Mouse (Mus musculus): ENCODE measurements around the gene Gm2115. TPM values are rescaled to one million over a fixed set of nuclear protein-coding genes. Genes with fewer than 3 reads are reported as not detected.
A peak's percentile ranks its signal among the peaks of the same experiment; 100 is the strongest.

The Gm2115 gene
- polyA plus RNA-seq, 1 experiment from 2014 or later, result 0.37 TPM

- Histone ChIP-seq H3K4me1 (0 out of 2 replicates have a peak, but pooled peaks cover 5% of the 10 kb centered on the region), H3K9me3 (replicated peaks) (no peaks in the 10 kb centered on the region), H3K27me3 (no peaks in the 10 kb centered on the region), H3K36me3 (ENCODE audit: poor library complexity, severe bottlenecking) (no peaks in the 10 kb centered on the region), H3K27ac (no peak overlapping the region), H3K4me2 (no peak overlapping the region), H3K9ac (no peak overlapping the region), H3K4me3 (no peak overlapping the region)
- ATAC-seq, result no peak
- 84% methylated on average over 2 of the region's 2 CpGs for WGBS
These were observed 61.9 kb downstream of the Gm2115 start for GRCm38 (mm10) chr7:84590622-84591021.

- Histone ChIP-seq H3K9ac (no peak overlapping the region), H3K4me3 (no peak overlapping the region), H3K4me1 (0 out of 2 replicates have a peak, but pooled peaks cover 4% of the 10 kb centered on the region), H3K27me3 (no peaks in the 10 kb centered on the region), H3K9me3 (replicated peaks) (no peaks in the 10 kb centered on the region), H3K27ac (no peak overlapping the region), H3K4me2 (no peak overlapping the region), H3K36me3 (ENCODE audit: poor library complexity, severe bottlenecking) (no peaks in the 10 kb centered on the region)
- 92% methylated on average over 3 of the region's 3 CpGs for WGBS
- ATAC-seq, result no peak
These were observed 62.6 kb downstream of the Gm2115 start for GRCm38 (mm10) chr7:84591347-84591746.

- H3K36me3 ChIP-seq (ENCODE audit: poor library complexity, severe bottlenecking), result no peaks in the 10 kb centered on the region
- H3K27ac ChIP-seq, result no peak overlapping the region
- no peak overlapping the region for H3K9ac ChIP-seq
- H3K4me3 ChIP-seq, result no peak overlapping the region
- WGBS, result 48% methylated on average over 8 of the region's 8 CpGs
- H3K9me3 ChIP-seq (replicated peaks), result no peaks in the 10 kb centered on the region
- no peak overlapping the region for H3K4me2 ChIP-seq
- ATAC-seq, result peak; percentile 76
- H3K4me1 ChIP-seq, result no peaks in the 10 kb centered on the region
- no peaks in the 10 kb centered on the region for H3K27me3 ChIP-seq
These were observed 65.5 kb downstream of the Gm2115 start for GRCm38 (mm10) chr7:84594087-84594916.

GRCm38 (mm10) chr7:84594917-84595303 lies 66.2 kb downstream of the Gm2115 start:
- Histone ChIP-seq H3K4me1 (no peaks in the 10 kb centered on the region), H3K4me2 (no peak overlapping the region), H3K27me3 (no peaks in the 10 kb centered on the region), H3K27ac (no peak overlapping the region), H3K36me3 (ENCODE audit: poor library complexity, severe bottlenecking) (no peaks in the 10 kb centered on the region), H3K4me3 (no peak overlapping the region), H3K9me3 (replicated peaks) (no peaks in the 10 kb centered on the region), H3K9ac (no peak overlapping the region)
- ATAC-seq, result peak; percentile 47

DNA sequence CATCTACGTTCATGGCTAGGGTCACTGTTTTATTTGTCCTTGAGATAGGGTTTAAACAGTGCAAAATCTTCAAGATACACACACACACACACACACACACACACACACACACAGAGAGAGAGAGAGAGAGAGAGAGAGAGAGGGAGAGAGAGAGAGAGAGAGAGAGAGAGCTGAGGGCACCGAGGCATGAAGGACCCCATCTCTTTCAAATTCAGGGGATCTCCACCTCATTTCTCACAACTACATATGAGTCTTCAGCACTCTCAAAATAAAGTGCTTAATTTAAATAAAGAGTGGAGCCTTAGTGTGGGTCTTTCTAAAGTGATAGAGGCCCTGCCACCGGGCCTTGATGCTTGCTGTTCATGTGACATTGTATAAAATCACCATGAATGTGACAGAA lies 67.2 kb downstream of the Gm2115 start:
- H3K4me1 ChIP-seq, result no peaks in the 10 kb centered on the region
- no peak overlapping the region for H3K27ac ChIP-seq
- WGBS, result 82% methylated on average over 3 of the region's 3 CpGs
- ATAC-seq, result no peak
- H3K4me3 ChIP-seq, result no peak overlapping the region
- no peaks in the 10 kb centered on the region for H3K9me3 ChIP-seq (replicated peaks)
- H3K4me2 ChIP-seq, result no peak overlapping the region
- no peaks in the 10 kb centered on the region for H3K27me3 ChIP-seq
- no peak overlapping the region for H3K9ac ChIP-seq
- H3K36me3 ChIP-seq (ENCODE audit: poor library complexity, severe bottlenecking), result no peaks in the 10 kb centered on the region

DNA sequence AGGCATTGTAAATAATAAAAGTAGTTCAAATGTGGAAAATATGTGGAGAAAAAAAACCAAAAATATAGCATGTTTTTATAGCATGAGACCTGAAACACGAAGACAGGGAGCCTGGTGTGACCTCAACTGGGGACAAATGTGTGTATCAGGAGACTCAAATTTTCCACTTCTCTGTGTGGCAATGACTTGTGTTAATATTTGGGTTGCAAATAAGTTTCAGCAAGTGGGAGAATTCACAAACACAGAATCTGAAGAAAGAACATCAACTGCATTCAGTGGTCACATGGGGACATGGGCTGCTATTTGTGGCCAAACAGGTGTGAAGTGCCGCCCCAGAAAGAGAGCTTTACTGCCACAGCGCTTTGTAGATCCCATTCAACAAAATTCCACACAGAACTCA lies 67.9 kb downstream of the Gm2115 start:
- Histone ChIP-seq H3K36me3 (ENCODE audit: poor library complexity, severe bottlenecking) (no peaks in the 10 kb centered on the region), H3K27me3 (no peaks in the 10 kb centered on the region), H3K4me2 (no peak overlapping the region), H3K27ac (no peak overlapping the region), H3K4me1 (no peaks in the 10 kb centered on the region), H3K9me3 (replicated peaks) (no peaks in the 10 kb centered on the region), H3K9ac (no peak overlapping the region), H3K4me3 (no peak overlapping the region)
- no peak for ATAC-seq
- WGBS, result 89% methylated on average over 3 of the region's 3 CpGs

- no peaks in the 10 kb centered on the region for H3K9me3 ChIP-seq (replicated peaks)
- no peak for ATAC-seq
- no peak overlapping the region for H3K4me2 ChIP-seq
- 85% methylated on average over 2 of the region's 2 CpGs for WGBS
- no peak overlapping the region for H3K27ac ChIP-seq
- H3K27me3 ChIP-seq, result peaks cover 8% of the 10 kb centered on the region; the same call in 1 of the 2 replicates
- H3K4me1 ChIP-seq, result peaks cover 6% of the 10 kb centered on the region; the same call in 1 of the 2 replicates
- H3K36me3 ChIP-seq (ENCODE audit: poor library complexity, severe bottlenecking), result no peaks in the 10 kb centered on the region
- H3K4me3 ChIP-seq, result no peak overlapping the region
- no peak overlapping the region for H3K9ac ChIP-seq
These were observed 71.9 kb downstream of the Gm2115 start for GRCm38 (mm10) chr7:84600631-84601030.

- no peak overlapping the region for H3K4me2 ChIP-seq
- peaks cover 8% of the 10 kb centered on the region; the same call in 1 of the 2 replicates for H3K27me3 ChIP-seq
- ATAC-seq, result no peak
- no peak overlapping the region for H3K9ac ChIP-seq
- 90% methylated on average over 3 of the region's 3 CpGs for WGBS
- H3K4me1 ChIP-seq, result peaks cover 6% of the 10 kb centered on the region; the same call in 1 of the 2 replicates
- H3K4me3 ChIP-seq, result no peak overlapping the region
- H3K27ac ChIP-seq, result no peak overlapping the region
- H3K36me3 ChIP-seq (ENCODE audit: poor library complexity, severe bottlenecking), result no peaks in the 10 kb centered on the region
- no peaks in the 10 kb centered on the region for H3K9me3 ChIP-seq (replicated peaks)
These were observed 72.6 kb downstream of the Gm2115 start for GRCm38 (mm10) chr7:84601331-84601730.

DNA sequence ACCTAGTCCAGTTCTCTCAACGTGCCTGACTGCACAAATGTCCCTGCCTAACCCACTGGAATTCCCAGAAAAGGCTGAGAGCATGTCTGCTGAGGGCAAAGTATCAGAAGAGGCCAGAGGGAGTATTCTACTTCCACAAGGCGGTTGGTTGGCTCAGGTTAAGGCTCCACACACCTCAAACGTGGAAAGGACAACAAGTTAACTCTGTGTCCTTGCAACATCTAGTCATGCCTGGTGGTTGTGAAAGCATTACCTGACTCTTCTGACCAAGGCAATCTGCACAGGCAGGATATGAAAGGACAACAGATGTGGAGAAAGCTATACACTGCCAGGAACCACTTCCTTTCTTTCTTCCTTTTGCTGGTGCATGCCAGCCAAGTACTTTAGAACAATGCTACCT lies 75.7 kb downstream of the Gm2115 start:
- H3K27ac ChIP-seq, result no peak overlapping the region
- 78% methylated on average over 3 of the region's 3 CpGs for WGBS

GRCm38 (mm10) chr7:84605033-84605687 lies 76.4 kb downstream of the Gm2115 start:
- WGBS, result 10% methylated on average over 19 of the region's 19 CpGs
- H3K27ac ChIP-seq, result no peak overlapping the region
- H3K4me3 ChIP-seq, result peak overlapping the region; percentile 54
- H3K36me3 ChIP-seq (ENCODE audit: poor library complexity, severe bottlenecking), result no peaks in the 10 kb centered on the region
- peaks cover 6% of the 10 kb centered on the region; the same call in 1 of the 2 replicates for H3K4me1 ChIP-seq
- ATAC-seq, result peak; percentile 67
- H3K27me3 ChIP-seq, result peaks cover 8% of the 10 kb centered on the region; the same call in 1 of the 2 replicates
- H3K4me2 ChIP-seq, result peak overlapping the region; percentile 78
- peak overlapping the region; percentile 72 for H3K9ac ChIP-seq
- no peaks in the 10 kb centered on the region for H3K9me3 ChIP-seq (replicated peaks)

More for the DNA sequence above, 75.7 kb downstream of the Gm2115 start:
- Histone ChIP-seq H3K9me3 (replicated peaks) (no peaks in the 10 kb centered on the region), H3K4me3 (no peak overlapping the region), H3K4me2 (no peak overlapping the region), H3K9ac (no peak overlapping the region), H3K27me3 (peaks cover 8% of the 10 kb centered on the region; the same call in 1 of the 2 replicates), H3K4me1 (peaks cover 6% of the 10 kb centered on the region; the same call in 1 of the 2 replicates), H3K36me3 (ENCODE audit: poor library complexity, severe bottlenecking) (no peaks in the 10 kb centered on the region)
- no peak for ATAC-seq

GRCm38 (mm10) chr7:84605704-84606292 lies 77.0 kb downstream of the Gm2115 start:
- H3K27me3 ChIP-seq, result peaks cover 8% of the 10 kb centered on the region; the same call in 1 of the 2 replicates
- peak overlapping the region; percentile 54 for H3K4me3 ChIP-seq
- peak; percentile 86 for ATAC-seq
- WGBS, result 1% methylated on average over 31 of the region's 36 CpGs
- peak overlapping the region; percentile 72 for H3K9ac ChIP-seq
- peaks cover 6% of the 10 kb centered on the region; the same call in 1 of the 2 replicates for H3K4me1 ChIP-seq
- H3K27ac ChIP-seq, result no peak overlapping the region
- H3K9me3 ChIP-seq (replicated peaks), result no peaks in the 10 kb centered on the region
- H3K36me3 ChIP-seq (ENCODE audit: poor library complexity, severe bottlenecking), result no peaks in the 10 kb centered on the region
- H3K4me2 ChIP-seq, result peak overlapping the region; percentile 78

DNA sequence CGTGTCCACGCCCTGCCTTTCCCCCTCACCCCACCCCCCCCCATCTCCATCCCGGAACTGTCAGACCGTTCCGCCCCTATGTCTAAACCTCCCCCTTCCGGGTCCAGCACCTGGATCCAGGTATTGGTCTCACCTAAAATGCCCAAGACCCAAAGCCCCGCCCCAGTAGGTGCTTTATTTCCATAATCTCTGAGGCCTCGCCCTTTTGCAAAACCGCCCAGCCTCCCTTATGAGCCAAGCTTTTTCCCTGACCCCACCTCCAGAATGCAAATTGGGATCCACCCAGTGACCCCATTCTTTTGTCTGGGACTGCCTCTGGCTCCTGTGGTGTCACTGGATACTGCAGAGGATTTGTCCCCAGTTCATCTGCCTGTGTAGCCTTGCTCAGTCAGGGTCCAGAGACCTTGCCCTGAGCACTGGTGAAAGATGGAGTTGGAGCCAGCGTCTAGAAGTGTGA lies 77.6 kb downstream of the Gm2115 start, which contains the start of gene Fah:
TSS of gene Fah (minus strand) at position 430 of the 457 bp plus-strand sequence.
- 2% methylated on average over 10 of the region's 10 CpGs for WGBS
- Histone ChIP-seq H3K4me1 (peaks cover 6% of the 10 kb centered on the region; the same call in 1 of the 2 replicates), H3K36me3 (ENCODE audit: poor library complexity, severe bottlenecking) (no peaks in the 10 kb centered on the region), H3K9ac (peak within 1 kb of the TSS; percentile 72), H3K4me3 (peak within 1 kb of the TSS; percentile 54), H3K27me3 (peaks cover 8% of the 10 kb centered on the region; the same call in 1 of the 2 replicates), H3K9me3 (replicated peaks) (no peaks in the 10 kb centered on the region), H3K27ac (no peak within 1 kb of the TSS), H3K4me2 (peak within 1 kb of the TSS; percentile 78)
- ATAC-seq, result peak; percentile 54
